Mouse (Mus musculus): ENCODE data around the gene Wnk2.

- no peak for TF ChIP-seq CTCF (IDR thresholded peaks at IDR 0.05)
- TF ChIP-seq EP300 (IDR thresholded peaks at IDR 0.05; ENCODE audit: insufficient read depth, low read depth, low read length), result no peak
These were observed 146.1 kb downstream of the Wnk2 start for GRCm38 (mm10) chr13:49001691-49002090.
